Mouse (Mus musculus) fat pad, adult 2 months (tissue): ENCODE results near the gene Plk2.
"Not testable (repeated sequence)": the region's sequence is repeated elsewhere in the genome, so short reads cannot be mapped to it uniquely, and the experiment has no call there.

Experiments used
- DNase-seq: peaks from one replicate; pipeline ENCODE4 v3.0.0-alpha.2; 2011; ENCODE audit warnings: low read depth, low spot score; ENCODE audit errors: extremely low read depth

The Plk2 gene

DNA sequence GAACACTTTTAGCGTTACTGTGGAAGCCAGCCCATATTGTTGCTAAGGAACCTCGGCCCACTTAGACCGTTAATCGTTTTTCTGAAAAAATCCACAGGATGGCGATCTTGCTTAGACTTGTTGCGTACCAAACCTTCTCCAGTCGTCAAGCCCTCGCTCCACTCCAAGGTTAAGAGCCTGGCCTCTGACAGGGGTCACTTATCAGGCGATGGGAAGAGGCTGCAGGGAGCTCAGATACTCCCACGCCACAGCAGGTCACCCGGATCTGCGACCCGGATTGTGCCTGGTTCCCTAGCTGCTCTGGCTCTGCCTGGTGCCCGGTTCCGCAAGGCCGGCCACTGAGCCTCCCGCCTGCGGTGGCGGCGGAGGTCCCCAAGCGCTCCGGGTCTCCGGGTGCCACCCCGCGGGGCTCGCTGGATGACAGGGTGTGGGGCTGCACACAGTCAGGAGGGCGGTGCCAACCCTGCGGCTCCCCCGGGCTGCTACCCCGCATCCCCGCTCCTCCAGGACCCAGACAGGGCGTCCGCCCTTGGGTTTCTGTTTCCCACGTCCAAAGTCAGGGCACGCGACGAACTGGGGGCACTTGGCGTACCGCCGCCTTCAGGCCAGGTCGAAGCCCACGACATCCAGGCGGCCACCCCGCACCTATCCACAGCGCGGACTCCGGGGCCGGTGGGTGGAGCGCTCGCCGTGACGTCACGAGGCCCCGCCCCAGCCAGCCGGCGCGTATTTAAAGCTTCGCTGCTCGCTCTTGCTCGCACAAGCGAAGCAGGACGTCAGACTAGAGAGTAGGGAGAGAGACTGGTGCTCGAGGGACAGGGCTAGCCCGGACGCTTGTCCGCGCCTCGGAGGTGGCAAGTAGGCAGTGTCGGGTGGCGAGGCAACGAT is at the start of gene Plk2:
Gene Plk2, plus strand, starts transcription at position 756 of the 888 bp plus-strand sequence.
- DNase-seq, result no peak

DNA sequence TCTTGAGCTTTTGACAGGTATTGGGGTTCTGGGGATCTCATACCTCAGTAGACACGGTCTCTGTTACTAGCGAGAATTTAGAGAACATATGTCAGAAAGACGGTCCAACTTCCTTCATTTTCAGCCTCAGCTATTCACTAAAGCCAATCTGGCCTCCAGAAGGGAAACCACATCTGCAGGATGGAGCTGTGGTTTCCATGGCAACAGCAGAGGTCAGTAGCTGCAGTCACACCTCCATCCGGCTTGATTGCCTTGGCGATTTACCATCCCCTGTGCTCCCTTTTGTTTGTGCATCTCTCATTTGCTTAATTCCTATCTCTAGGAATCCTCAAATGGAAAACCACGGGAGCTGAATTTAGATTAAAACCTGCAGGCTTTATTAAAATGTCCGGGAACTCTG is 48.1 kb upstream of the Plk2 start:
- no peak for DNase-seq

- DNase-seq, result no peak
These were observed 43.8 kb upstream of the Plk2 start for GRCm38 (mm10) chr13:110351051-110351450.

DNA sequence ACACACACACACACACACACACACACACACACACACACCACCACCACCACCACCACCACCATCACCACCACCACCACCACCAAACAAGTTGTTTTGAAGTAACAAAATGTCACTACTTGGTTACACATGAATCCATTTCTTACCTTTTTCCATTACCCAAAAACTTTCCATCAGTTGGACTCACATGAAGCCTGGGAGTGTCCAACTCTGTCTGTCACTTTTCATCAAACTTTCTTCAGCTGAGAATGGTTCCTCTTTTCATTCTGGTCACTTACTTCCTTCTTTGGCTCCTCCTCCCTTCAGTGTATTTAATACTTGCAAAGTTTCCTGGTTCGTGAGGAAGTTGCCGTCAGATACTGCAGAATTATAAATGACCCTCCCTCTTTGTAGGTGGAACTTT is 37.9 kb upstream of the Plk2 start, which contains the start of gene Gapt:
Gene Gapt, minus strand, starts transcription at position 259 of the 400 bp plus-strand sequence.
- no peak for DNase-seq

DNA sequence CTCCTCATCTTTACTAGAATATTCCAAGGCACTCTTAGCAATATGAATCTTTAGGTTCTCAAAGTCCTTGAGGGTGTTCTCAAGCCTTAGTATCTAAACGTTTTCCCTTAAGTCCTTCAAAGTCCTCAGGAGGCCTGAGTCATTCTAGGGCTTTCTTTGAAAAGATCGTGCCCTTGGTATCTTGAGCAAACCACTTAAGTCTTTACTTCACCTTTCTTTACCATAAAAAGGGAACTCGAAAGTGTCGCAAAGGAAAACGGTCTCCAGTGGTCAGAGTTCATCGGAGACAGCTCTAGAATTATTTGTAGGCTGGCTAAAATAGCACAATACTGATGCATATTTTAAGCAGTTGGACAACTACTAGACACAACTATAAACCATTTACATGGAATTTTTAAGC is 31.1 kb upstream of the Plk2 start:
- DNase-seq, result no peak

GRCm38 (mm10) chr13:110366477-110366876 is 28.4 kb upstream of the Plk2 start:
- no peak for DNase-seq

GRCm38 (mm10) chr13:110367961-110368555 is 26.8 kb upstream of the Plk2 start:
- DNase-seq, result no peak

- not testable (repeated sequence) for DNase-seq
These were observed 26.2 kb upstream of the Plk2 start for GRCm38 (mm10) chr13:110368556-110369040.

DNA sequence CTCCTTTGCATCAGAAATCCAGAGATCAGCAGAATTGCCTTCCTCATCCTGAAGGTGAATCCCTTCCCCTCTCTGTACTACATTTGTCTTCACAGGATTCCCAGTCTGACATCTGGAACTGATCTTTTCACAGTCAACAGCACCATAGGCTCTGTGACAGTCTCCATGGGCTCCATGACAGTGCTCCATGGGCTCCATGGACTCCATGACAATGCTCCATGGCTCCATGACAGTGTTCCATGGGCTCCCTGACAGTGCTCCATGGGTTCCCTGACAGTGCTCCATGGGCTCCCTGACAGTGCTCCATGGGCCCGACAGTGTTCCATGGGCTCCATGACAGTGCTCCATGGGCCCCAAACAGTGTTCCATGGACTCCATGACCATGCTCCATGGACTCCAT is 25.2 kb upstream of the Plk2 start:
- DNase-seq, result no peak

DNA sequence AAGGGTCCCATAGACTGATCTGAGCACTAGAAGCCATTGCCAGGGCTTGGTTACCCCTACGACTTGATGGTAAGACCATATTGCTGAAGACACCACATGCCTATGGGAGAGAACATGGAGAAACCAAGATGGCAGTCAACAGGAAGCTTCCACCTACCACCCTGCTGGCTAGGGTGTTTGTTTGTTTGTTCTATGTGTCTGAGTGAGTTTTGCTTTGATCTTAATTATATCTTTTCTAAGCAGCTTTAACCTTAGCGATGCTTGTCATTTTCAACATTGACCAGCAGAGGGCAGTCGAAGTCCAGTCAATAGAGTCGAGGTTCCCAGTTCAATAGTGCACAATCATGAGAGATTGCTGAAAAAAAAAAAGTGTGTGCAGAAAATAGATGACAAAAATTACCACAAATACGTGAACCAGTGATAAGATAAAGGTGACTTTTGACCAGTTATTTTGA is 12.4 kb upstream of the Plk2 start:
- no peak for DNase-seq

GRCm38 (mm10) chr13:110384514-110384913 is 10.3 kb upstream of the Plk2 start:
- DNase-seq, result no peak

DNA sequence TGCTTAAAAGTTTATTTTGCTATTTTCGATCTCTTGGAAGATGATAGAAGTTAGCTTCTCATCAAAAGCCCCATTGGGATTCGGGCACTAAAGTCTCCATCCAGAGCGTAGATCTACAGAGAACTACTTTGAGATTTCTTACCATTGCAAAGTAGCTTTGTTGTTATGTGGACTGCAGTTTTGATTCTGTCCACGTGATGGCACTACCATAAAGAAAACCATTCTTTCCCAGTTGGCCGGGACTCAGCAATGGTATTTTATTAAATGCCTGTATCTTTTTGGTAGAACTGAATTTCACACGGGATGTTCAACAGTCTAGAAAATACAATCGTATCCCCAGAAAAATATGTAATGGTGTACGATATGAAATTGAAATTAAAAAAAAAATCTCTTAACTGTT is 2.6 kb upstream of the Plk2 start:
- no peak for DNase-seq

- DNase-seq, result no peak
These were observed 2.2 kb upstream of the Plk2 start for GRCm38 (mm10) chr13:110392631-110393030.

DNA sequence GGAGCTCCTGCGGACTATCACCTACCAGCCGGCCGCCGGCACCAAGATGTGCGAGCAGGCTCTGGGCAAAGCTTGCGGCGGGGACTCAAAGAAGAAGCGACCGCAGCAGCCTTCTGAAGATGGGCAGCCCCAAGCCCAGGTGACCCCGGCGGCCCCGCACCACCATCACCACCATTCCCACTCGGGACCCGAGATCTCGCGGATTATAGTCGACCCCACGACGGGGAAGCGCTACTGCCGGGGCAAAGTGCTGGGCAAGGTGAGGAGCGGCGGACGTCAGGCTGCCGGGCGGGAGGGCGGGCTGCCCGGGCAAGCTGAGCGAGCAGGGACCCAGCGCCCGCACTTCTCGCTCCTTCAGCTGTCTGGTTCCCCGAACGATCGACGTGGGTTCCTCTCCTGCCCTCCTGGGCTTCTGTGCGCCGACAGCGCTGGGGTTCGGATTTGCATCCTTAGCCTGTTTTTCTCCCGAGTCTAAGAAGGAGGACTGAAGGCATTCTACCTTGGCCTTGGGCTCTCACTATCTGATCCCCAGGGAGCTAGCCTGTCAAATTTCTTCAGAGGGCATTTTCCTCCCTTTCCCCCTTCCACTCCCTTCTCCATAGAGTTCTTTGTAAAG is 441 bp downstream of the Plk2 start:
- no peak for DNase-seq

GRCm38 (mm10) chr13:110395916-110396685 is 1.3 kb downstream of the Plk2 start:
- no peak for DNase-seq

- no peak for DNase-seq
These were observed 2.9 kb downstream of the Plk2 start for GRCm38 (mm10) chr13:110397750-110398149.

DNA sequence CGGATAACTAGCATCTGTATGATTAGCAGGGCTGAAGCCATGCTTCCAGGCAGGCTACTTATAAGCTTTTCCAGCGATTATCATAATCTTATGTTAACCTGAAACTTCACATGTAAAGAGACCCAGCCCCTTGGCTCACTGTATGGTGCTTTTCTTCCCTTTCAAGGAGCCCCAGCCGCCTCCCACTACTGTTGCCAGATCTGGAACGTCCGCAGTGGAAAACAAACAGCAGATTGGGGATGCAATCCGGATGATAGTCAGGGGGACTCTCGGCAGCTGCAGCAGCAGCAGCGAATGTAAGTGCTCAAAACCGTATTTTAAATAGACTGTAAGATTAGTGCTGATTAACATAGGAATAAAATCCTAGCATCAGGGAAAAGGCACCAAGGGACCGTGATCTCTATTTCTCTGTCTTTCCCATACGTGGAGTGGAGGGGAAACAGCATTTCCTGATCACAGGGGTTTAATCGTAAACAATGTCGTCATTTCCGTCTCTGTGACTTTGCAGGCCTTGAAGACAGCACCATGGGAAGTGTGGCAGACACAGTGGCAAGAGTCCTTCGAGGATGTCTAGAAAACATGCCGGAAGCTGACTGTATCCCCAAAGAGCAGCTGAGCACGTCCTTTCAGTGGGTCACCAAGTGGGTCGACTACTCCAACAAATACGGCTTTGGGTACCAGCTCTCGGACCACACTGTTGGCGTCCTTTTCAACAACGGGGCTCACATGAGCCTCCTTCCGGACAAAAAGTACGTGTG is 3.8 kb downstream of the Plk2 start:
- DNase-seq, result no peak

DNA sequence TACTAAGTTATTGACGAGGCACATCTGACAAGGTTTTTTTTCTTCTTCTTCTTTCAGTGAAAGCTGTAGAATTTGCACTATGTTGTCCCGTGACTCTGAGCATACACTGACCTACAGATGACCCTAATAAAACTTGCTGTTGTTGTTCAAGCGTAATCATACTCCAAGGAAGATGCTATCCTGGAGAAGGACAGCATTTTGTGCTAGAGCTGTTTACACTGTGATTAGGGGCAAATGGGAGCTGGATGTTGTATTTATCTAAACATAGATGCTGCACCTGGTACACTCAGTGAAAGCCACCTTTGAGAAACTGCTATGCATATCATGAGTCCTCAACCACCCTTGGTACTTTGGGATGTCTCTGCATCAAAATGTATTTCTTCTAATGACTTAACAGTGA is 6.6 kb downstream of the Plk2 start:
- no peak for DNase-seq

GRCm38 (mm10) chr13:110401877-110402276 is 7.0 kb downstream of the Plk2 start:
- DNase-seq, result no peak

DNA sequence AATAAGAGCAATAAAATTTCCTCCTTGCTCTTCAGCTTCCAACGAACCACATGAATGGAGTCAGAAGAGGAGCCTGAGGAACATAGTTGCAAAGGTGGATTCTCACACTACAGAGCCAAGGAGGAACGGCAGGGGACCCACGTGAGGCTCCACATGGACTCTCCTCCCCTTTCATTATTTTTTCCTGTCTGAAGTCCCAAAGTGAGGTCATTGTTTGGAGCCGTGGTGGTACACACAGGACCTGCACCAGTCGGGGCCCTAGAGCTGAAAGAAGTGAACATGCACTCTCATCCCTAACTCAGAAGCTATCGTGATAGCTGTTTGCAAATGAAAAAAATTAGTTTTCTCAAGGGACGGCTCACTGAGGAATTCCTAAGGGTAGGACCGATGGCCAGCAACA is 9.2 kb downstream of the Plk2 start:
- DNase-seq, result no peak
